Mouse (Mus musculus): ENCODE measurements around the gene Tbc1d15.
A peak's percentile ranks its signal among the peaks of the same experiment; 100 is the strongest.

Gene Tbc1d15

GRCm38 (mm10) chr10:115245488-115245887, 5.8 kb downstream of the Tbc1d15 start:
- no peak for DNase-seq (ENCODE audit: low read depth, low spot score)

- DNase-seq (ENCODE audit: low read depth, low spot score), result peak; percentile 56
Measured at GRCm38 (mm10) chr10:115241082-115241595, 10.1 kb downstream of the Tbc1d15 start.

- no peak for DNase-seq (ENCODE audit: low read depth, low spot score)
Measured at GRCm38 (mm10) chr10:115237931-115238330, 13.3 kb downstream of the Tbc1d15 start.

GRCm38 (mm10) chr10:115236733-115237132, 14.5 kb downstream of the Tbc1d15 start:
- DNase-seq (ENCODE audit: low read depth, low spot score), result no peak

- no peak for DNase-seq (ENCODE audit: low read depth, low spot score)
Measured at GRCm38 (mm10) chr10:115235501-115235900, 15.8 kb downstream of the Tbc1d15 start.

GRCm38 (mm10) chr10:115233798-115234197, 17.5 kb downstream of the Tbc1d15 start:
- no peak for DNase-seq (ENCODE audit: low read depth, low spot score)

- DNase-seq (ENCODE audit: low read depth, low spot score), result peak; percentile 39
Measured at GRCm38 (mm10) chr10:115232513-115232912, 18.8 kb downstream of the Tbc1d15 start.

GRCm38 (mm10) chr10:115229023-115229422, 22.2 kb downstream of the Tbc1d15 start:
- no peak for DNase-seq (ENCODE audit: low read depth, low spot score)

- no peak for DNase-seq (ENCODE audit: low read depth, low spot score)
Measured at GRCm38 (mm10) chr10:115226586-115226985, 24.7 kb downstream of the Tbc1d15 start.

GRCm38 (mm10) chr10:115223845-115224244, 27.4 kb downstream of the Tbc1d15 start:
- DNase-seq (ENCODE audit: low read depth, low spot score), result no peak

GRCm38 (mm10) chr10:115212916-115213580, 38.2 kb downstream of the Tbc1d15 start:
- no peak for DNase-seq (ENCODE audit: low read depth, low spot score)

GRCm38 (mm10) chr10:115205825-115206224, 45.4 kb downstream of the Tbc1d15 start:
- no peak for DNase-seq (ENCODE audit: low read depth, low spot score)

GRCm38 (mm10) chr10:115205284-115205683, 46.0 kb downstream of the Tbc1d15 start:
- DNase-seq (ENCODE audit: low read depth, low spot score), result no peak

GRCm38 (mm10) chr10:115191214-115191613, 60.1 kb downstream of the Tbc1d15 start:
- no peak for DNase-seq (ENCODE audit: low read depth, low spot score)

GRCm38 (mm10) chr10:115187390-115187789, 63.9 kb downstream of the Tbc1d15 start:
- DNase-seq (ENCODE audit: low read depth, low spot score), result peak; percentile 20

GRCm38 (mm10) chr10:115184697-115185096, 66.6 kb downstream of the Tbc1d15 start, which contains the start of gene Tph2:
Gene Tph2, minus strand, starts transcription at chr10:115185022.
- DNase-seq (ENCODE audit: low read depth, low spot score), result peak; percentile 78

GRCm38 (mm10) chr10:115181034-115181433, 70.2 kb downstream of the Tbc1d15 start:
- DNase-seq (ENCODE audit: low read depth, low spot score), result no peak

GRCm38 (mm10) chr10:115178019-115178418, 73.2 kb downstream of the Tbc1d15 start:
- DNase-seq (ENCODE audit: low read depth, low spot score), result peak; percentile 18

GRCm38 (mm10) chr10:115175591-115175991, 75.7 kb downstream of the Tbc1d15 start:
- DNase-seq (ENCODE audit: low read depth, low spot score), result no peak

- no peak for DNase-seq (ENCODE audit: low read depth, low spot score)
Measured at GRCm38 (mm10) chr10:115173336-115173735, 77.9 kb downstream of the Tbc1d15 start.

- no peak for DNase-seq (ENCODE audit: low read depth, low spot score)
Measured at GRCm38 (mm10) chr10:115171351-115171818, 79.9 kb downstream of the Tbc1d15 start.

- no peak for DNase-seq (ENCODE audit: low read depth, low spot score)
Measured at GRCm38 (mm10) chr10:115170496-115171350, 80.5 kb downstream of the Tbc1d15 start.

All from 3T3-L1 (cell line).